Mouse (Mus musculus): ENCODE measurements at regions not wholly inside any gene's neighbourhood (a gene's known extent, or its start where the extent isn't known, plus 50 kb on each side); places are given as distances from the start of the nearest gene placed in this dataset.

DNA sequence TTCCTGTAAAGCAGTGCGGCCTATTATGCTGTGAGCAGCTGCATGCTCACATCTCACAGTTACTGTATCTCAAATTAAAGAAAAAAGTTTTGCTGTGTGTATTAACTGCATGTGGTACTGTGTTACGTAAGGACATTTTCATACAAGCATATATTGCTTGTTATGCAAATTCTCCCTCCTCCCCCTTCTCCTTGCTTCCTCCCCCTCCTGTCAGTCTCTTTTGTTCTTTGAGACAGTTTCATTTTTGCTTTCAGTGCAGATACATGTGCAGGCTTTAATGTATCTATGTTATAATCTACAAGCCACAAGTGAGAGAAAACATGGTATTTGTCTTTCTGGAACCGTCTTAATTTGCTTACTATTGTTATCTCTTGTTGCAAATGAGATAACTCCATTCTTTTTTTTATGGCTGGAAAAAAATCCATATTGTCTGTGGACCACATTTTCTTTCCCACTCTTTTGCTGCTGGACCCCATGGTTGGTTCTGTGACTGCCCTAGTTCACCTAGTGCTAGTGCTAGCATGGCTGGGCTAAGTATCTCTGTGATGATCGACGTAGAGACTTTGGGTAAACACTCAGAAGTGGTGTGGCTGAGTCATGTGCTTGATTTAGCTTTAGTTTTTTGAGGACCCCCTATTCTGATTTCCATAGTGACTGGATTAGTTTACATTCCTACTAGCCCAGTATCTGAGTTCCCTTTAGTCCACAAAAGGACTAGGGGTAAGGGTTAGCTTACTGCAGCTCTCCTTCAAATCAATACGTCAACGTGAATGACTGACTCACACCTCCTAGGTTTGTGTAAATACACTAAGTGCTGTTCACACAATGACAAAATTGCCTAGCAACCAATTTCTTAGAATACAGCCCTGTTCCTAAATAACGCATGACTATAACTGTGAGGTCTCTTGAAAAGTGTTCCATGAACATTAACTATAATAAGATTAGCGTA lies 158.1 kb downstream of the Icos start:
- intact Hi-C loops (cut with DNase I), result no loop called here
- DNase-seq, result no peak

DNA sequence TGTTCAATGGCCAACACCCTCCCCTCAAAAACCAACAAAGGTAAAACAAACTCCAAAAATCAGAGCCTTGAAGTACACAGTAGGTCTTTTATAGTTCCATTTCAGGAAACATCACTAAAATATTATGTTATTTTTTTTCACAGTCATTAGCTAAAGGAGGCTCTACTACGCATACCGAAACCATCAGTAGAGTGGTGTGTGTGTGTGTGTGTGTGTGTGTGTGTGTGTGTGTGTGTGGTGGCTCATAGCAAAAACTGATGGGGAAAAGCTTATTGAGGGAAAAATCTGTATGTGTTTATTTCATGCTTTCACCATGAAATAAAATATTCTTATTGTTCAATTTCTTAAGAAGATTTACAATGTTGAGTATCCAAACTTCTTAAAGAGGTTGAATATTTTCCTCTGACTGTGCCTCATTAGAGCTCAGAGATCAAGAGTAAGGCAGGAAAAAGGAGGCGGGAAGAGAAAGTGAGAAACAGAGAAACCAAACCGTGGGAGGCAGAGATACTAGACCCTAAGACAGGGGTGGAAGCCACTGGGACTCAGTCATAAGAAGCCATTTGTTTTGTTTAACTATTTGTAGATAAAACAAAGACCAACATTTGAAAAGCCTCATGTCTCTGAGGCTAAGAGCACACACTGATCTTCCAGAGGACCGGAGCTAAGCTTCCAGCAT lies 159.6 kb downstream of the Icos start:
- intact Hi-C loops (cut with DNase I), result no loop called here

DNA sequence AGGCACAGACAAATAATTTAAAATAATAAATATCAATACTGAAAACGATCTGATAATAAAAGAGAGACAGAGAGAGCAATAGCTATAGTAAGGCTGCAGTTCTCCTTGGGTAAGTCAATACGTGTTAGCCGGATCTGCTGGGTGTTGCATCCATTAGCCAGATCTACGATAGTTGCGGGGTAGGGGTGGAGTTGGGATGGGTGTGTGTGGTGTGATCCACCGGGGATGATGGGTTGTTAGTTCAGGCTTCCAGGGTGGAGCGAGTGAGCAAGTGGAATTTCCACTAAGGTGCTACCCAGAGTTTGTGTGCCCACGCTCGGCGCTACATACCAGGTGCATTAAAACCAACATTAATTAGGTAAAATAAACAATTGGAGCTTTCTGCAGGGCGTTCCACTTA lies 160.2 kb downstream of the Icos start:
- intact Hi-C loops (cut with DNase I), result no loop called here
- no peak for DNase-seq

More for the DNA sequence above, 159.6 kb downstream of the Icos start:
- no peak for DNase-seq

DNA sequence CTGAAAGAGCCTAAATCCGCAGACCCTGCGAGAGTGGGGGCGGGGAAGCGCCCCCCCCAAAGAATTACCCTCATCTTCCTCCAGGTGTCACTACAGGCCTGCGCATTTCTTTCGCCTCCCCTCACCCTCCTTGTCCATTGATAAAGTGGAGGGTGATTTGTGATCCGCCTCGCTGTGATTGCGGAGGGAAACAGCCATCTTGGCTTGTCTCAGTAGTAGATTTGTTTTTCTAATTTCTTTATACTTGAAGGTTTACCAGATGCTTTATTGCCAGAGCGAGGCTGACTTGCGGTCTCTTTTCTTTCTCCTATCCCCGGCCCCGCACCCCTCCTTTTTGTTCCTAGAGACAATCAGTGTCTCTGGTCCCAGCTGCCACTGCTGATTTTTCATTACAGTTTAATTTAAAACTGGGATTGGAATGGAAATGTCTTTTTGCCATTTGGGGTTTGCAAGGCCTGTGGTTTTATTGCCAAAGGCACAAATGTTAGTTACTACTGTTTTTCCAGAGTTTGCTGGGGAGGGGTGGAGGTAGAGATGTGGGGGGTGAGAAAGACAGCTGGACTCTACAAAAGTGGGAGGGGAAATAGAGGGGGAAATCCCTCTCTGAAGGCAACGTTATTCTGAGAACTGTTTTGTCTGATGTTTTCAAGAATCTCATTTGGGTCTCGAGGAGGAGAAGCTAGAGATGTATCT lies 161.7 kb downstream of the Icos start:
- intact Hi-C loops (cut with DNase I), result no loop called here
- DNase-seq, result peak in 1 of 2 experiments; percentile 19

DNA sequence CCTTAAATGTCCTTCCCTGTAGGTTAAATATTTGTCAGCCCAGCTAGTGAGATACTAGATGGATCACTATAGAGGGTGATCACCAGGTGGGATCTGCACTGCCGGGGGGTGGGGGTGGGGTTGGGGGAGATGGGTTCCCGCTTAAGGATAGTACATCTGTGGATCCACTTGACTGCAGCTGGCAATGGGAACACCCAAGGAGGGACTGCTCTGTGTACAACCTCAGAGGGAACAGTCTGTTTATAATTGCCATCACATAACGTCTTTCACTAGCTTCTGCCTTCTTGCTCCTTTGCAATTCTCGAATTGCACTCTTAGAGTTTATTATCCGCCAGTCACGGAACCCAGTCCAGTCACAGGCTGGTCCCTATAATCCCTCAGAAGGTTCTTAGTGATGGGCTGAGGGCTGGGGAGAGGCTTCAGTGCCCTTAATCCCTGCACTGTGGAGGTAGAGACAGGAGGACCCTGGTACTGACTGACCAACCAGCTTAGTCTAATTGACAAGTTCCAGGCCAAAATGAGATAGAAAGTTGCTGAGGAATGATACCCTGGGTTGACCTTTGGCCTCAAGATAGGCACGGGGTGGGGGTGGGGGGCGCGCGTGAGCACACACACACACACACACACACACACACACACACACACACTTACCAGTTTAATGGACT lies 162.4 kb downstream of the Icos start:
- intact Hi-C loops (cut with DNase I), result loop anchor here (10.0 kb wide), 1 partner anchor 1825 kb away; no protein-coding TSS in a partner anchor
- DNase-seq, result no peak

DNA sequence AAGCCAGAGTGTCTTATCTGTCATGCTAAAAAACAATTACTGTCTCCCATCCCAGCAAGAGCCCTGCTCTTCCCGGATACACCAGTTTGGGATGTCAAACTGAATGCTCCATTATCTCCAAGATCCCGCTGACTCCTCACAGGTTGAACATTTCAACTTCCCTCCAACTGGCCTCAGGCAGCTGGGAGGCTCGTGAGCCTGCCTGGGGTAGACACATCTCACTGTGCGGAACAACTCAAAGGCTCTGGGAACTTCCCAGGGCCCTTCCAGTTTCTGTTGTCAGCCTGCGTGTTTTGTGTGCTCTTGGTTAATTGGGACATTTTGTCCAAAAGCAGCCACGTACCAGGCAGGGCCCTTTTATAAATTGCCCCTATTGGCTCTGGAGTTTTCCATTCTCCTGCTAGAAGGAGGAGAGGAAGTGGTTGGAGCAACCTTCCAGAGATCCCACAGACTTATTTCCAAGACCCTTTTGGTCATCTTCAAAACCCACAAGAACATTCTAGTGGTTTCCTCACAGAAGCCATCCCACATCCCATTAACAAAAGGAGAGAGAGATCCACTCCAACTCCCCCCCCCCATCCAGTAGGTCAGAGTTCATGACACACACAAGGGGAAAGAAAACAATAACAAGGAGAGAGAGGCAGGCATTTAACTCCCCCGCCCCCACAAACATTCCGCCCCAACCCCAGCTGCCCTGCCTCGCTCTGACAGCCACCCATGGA lies 163.3 kb downstream of the Icos start:
- no peak for DNase-seq
- intact Hi-C loops (cut with DNase I), result loop anchor here (10.0 kb wide), 1 partner anchor 1824 kb away; no protein-coding TSS in a partner anchor

DNA sequence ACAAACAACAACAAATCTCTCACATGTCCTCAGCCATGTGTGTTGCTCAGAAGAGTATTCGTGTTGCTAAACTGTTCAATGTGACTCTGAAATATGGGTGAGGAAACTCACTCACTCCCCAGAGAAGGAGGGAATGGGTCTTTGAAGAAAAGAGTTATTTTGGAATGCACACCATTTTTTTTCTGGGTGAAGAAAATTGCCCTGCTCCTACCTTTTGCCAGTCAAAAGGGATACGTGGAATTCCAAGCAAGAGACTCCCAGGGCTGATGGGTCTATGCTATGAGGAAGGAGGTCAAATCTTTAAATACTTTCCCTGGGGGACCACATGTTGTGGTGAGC lies 163.8 kb downstream of the Icos start:
- no peak for DNase-seq
- intact Hi-C loops (cut with DNase I), result loop anchor here (10.0 kb wide), 1 partner anchor 1823 kb away; no protein-coding TSS in a partner anchor

DNA sequence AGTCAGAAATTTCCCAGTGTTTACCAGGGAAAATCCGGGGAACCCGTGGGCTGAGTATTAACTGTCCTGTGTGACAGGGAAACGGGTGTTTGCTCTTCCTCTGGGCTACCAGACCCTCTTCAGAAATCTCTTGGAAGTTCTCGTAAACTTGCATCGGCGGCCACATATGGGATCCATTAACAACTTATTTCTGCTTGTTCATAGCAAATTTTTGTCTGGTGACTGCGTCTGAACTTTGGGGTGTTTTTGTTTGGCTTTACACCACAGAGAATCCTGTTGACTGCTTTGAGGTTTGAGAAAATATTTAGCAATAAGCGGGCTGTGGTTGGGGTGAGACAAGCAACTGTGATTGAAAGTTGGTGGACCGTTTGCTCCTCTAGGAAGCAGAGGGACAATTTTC lies 164.2 kb downstream of the Icos start:
- no peak for DNase-seq
- intact Hi-C loops (cut with DNase I), result loop anchor here (10.0 kb wide), 1 partner anchor 1823 kb away; no protein-coding TSS in a partner anchor

DNA sequence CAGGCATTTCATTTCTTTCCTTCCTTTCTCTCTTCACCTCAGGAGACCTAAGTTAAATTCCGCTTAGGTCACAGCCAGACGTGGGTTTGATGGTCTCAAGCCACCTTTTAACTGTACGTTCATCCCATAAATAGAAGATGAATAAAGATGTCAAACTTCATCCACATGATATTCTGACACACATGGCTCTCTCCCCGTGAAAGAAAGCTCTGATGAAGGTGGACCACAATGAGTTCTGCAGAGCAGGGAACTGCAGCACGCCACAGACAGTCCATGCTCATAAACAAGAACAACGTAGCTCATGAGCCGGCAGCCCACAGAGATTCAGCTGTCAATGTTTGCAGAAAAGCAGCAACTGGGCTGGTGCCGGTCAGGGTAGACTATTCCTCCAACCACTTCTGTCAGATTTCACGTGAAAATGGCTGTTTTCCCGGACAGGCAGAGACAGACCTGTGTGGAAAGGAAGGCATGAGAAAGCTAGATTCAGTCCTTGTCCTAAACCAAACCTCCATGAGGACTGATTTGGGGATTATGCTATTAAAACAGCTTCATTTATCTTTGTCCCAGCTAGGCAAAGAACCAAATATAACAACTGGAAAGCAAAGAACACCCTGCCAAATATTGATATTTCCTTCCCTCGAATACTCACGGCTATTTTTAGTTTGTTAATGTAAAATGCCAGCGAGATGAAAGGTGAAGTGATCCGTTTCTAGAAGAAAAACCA lies 165.5 kb downstream of the Icos start:
- intact Hi-C loops (cut with DNase I), result loop anchor here (10.0 kb wide), 1 partner anchor 1822 kb away; no protein-coding TSS in a partner anchor
- DNase-seq, result no peak

DNA sequence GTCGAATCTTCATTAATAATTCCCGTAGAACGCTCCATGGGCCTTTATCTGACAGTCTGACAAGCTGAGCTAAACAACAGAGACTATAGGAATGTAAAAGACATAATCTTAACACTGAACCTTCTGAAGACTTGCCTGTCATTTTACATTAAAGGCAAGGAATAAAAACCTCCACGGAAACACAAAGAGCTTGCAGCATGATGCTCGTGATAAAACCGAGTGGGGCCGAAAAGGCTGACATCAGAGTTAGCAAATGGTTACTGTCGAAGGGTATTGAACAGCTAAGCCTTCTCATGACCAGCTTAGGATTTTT lies 166.0 kb downstream of the Icos start:
- no peak for DNase-seq
- intact Hi-C loops (cut with DNase I), result loop anchor here (10.0 kb wide), 1 partner anchor 1821 kb away; no protein-coding TSS in a partner anchor

DNA sequence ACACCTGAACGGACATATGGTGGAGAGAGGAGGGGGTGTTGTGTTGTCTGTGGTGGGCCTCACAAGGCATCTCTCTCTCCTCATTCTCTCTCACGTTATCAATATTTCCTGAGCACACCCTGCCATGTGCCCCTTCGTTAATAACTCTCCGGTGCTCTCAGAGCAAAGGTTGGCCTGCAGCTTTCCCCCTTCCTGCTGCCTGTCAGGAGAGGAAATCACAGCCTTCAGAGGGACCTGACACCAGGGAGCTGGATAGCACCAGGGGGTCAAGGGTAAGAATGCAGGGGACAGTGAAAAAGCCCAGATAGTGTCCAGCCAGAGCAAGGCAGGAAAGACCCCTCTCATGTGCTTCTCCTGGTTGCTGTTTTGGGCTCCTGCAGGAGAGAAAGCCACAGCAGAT lies 167.3 kb downstream of the Icos start:
- no peak for DNase-seq
- intact Hi-C loops (cut with DNase I), result loop anchor here (10.0 kb wide), 1 partner anchor 1820 kb away; no protein-coding TSS in a partner anchor

DNA sequence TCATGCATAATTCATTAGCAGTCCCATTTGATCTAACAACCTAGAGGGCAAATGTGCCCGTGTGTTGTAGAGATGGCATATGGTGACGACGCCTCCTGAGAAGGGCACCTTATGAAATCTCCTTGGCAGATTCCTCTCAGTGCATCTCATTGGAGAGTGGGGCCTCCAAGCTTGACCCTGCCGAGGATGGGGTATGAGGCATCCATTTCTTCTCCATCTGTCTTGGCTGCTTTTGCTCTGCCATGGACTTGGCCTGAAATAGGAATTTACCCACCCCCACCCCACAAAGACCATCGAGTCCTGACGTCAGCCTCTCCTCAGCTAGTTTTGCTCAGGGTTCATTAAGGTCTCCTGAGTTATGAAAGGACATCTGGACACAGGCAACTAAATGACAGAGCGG lies 167.8 kb downstream of the Icos start:
- DNase-seq, result no peak
- intact Hi-C loops (cut with DNase I), result loop anchor here (10.0 kb wide), 1 partner anchor 1819 kb away; no protein-coding TSS in a partner anchor

DNA sequence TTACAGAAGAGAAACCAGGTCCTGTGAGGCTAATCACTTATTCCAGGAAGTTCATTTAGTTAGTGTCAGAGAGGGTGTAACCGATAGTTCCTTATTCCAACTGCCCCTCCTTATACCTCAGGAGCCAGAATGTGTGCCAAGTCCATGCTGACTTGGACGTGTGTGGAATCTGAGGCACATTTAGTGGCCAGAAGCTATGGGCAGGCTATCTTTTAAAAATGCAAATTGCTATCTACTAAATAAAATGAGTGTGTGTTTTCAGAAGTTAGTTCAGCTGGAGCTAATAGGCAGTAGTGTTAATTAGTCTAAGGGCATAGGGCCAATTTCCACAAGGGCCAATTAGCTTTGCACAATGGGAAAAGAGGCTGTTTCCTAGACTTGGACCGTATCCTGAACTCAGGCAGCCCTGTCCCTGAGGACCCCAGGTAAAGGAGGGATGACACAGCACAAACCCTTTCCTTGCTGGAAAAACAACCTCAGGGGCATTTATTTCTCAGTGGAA lies 168.5 kb downstream of the Icos start:
- no peak for DNase-seq
- intact Hi-C loops (cut with DNase I), result loop anchor here (10.0 kb wide), 1 partner anchor 1819 kb away; no protein-coding TSS in a partner anchor

DNA sequence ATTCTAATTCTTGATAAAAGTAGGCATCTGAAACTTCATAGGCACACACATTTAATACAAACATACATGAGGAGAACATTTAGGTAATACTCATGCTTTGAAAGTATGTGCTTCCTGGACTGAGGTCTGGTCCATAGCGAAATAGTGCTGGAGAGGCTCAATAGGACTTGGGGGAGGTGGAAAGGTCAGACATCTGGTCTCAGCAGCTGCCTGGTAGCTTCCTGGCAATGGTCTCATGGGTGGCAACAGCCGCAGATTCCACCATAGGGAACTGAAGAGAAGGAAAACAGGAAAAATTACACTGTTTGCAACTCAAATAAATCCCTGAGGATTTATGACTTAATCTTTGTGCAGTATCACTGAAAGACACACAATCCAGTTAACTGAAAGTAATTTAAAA lies 174.0 kb downstream of the Icos start:
- DNase-seq, result no peak

DNA sequence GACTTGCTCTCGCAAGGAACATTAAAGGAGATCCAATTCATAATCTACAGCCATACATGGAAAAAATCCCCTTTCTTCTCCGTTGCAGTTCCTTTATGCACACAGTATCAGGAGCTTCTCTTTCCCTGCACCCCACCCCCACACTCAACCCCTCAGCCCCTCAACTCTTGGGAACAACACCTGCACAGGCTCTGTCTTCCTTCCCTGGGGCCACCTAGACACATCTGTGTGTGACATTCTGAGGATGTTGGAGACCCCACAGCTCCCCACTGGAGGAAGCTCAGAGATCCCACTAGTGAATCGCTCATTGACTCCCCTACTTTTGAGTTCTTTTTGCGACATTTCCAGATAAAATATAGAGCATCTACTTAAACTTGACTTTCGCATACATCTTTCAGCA lies 174.4 kb downstream of the Icos start:
- intact Hi-C loops (cut with DNase I), result no loop called here
- no peak for DNase-seq

More for the DNA sequence above, 174.0 kb downstream of the Icos start:
- intact Hi-C loops (cut with DNase I), result no loop called here

DNA sequence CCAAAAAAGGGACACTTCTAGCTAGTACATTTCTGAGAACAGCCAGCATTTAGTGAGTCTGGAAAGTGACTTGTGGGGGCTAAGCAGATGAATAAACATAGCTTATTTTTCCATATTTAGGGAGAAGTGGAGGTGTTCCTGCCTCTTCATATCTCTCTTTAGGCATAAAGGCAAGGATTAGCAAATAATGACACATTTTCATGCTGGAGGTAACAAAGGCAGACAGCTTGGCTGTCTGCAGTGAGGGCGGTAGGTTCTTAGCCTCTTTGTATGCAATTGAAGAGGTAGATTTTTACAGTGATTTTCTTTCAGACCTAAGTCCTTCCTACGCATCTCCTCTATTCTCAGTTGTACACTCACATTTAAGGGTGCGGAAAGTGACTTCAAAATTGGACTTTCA lies 176.5 kb downstream of the Icos start:
- intact Hi-C loops (cut with DNase I), result no loop called here
- no peak for DNase-seq

DNA sequence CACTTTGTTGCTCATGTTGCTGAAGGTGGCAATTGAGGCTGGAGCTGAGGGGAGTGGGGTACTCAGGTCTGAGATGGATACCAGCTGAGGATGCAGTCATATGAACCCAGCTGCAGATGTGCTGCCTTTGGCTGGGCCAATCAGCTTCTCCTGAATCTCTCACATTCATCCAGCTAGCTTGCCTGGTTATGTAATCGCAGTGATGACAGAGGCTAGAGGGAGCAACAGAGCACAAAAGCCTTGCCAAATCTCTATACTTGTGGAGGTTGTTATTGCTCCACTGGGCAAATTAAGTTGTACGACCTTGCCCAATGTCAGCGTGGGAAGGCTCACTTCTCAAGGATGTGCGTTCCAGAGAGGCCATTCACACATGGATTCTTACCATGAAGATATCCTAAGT lies 179.5 kb downstream of the Icos start:
- intact Hi-C loops (cut with DNase I), result no loop called here

DNA sequence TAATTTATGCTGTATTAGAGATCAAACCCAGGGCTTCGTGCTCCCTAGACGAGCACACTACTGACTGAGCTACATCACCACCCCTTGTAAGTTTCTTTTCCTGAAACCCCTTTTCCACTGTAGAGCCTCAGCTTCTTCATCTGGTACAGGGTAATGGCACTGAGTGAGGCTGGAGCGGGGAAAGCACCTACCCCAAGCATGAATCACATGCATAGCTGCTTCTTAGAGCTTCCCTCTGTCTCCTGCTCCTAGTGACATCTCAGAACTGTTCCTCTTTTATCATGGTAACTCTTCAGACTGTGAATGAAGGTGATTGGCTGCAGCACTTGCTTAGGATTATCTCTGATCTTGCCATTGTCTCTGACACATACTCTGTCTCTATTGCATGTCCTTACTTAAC lies 182.8 kb downstream of the Icos start:
- intact Hi-C loops (cut with DNase I), result no loop called here
- DNase-seq, result no peak

More for the DNA sequence above, 179.5 kb downstream of the Icos start:
- DNase-seq, result no peak

DNA sequence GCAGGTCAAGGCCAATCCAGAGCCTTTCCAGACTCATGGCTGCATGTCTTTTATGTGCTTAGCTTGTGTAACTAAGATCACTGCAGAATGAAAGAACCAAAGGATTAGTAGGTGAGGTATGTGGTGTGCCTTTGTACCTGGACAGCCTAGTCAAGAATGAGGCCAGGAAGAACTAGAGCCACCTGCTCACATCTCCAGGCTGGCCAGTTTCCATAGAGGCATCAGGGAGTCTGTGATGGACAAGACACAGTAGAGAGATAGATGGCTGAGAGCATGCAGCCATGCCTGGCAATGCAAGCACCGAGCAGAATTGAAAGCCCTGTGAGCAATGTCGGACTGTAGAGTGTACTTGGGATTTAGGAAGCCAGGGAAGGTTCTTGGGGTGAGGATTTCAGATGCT lies 186.5 kb downstream of the Icos start:
- intact Hi-C loops (cut with DNase I), result no loop called here
- DNase-seq, result no peak

All from gastrocnemius, postnatal 36 days (tissue).